Mouse (Mus musculus) Patski (cell line): ENCODE data around the gene Glycam1. TPM values are rescaled to one million over a fixed set of nuclear protein-coding genes. Genes with fewer than 3 reads are reported as not detected.
A peak's percentile ranks its signal among the peaks of the same experiment; 100 is the strongest.

Experiments
- ATAC-seq: fragments of 100-300 bp; one replicate; pipeline ENCODE4 v1.8.0; 2021
- CTCF ChIA-PET: fragments of 350-600 bp; sonication (Branson Sonifier 250); formaldehyde crosslinking; loops from one replicate; lab custom pipeline; 2022; ENCODE audit warnings: inconsistent platforms; lab: Charles Lee
- POLR2A ChIA-PET: fragments of 350-600 bp; sonication (Branson Sonifier 250); formaldehyde crosslinking; loops from one replicate; lab custom pipeline; 2022; ENCODE audit warnings: antibody characterized with exemption, inconsistent platforms; lab: Charles Lee
- DNase-seq: peaks from one replicate; pipeline ENCODE4 v3.0.0-alpha.2; 2011; ENCODE audit warnings: low read depth, low spot score
- H3K27me3 ChIP-seq: fragments of 371-371 bp; one replicate; pipeline ENCODE4 v1.5.1; 2021
- CTCF ChIP-seq: fragments of 100-300 bp; IDR thresholded peaks from one replicate; pipeline ENCODE4 v1.5.1; 2021
- in situ Hi-C: fragments of 300-500 bp; cut with MboI; formaldehyde crosslinking; loops from 3 replicates; pipeline ENCODE4 v1.11.1; 2018; ENCODE audit warnings: low pct_unique_long_range_greater_than_20kb, mixed read lengths
- polyA plus RNA-seq: library from polyadenylated mRNA; unstranded; gene quantifications from one replicate; pipeline ENCODE4 v1.2.3, GENCODE M21; 2021

The Glycam1 gene
- polyA plus RNA-seq, 1 experiment from 2014 or later: not detected

- CTCF ChIA-PET: interaction anchor here (4.2 kb wide), 1 partner anchor 12 kb away, joined by 15 read pairs; no protein-coding TSS in a partner anchor
- in situ Hi-C loops: no loop called here
These were observed 25.6 kb downstream of the Glycam1 start for GRCm38 (mm10) chr15:103539259-103539658.

DNA sequence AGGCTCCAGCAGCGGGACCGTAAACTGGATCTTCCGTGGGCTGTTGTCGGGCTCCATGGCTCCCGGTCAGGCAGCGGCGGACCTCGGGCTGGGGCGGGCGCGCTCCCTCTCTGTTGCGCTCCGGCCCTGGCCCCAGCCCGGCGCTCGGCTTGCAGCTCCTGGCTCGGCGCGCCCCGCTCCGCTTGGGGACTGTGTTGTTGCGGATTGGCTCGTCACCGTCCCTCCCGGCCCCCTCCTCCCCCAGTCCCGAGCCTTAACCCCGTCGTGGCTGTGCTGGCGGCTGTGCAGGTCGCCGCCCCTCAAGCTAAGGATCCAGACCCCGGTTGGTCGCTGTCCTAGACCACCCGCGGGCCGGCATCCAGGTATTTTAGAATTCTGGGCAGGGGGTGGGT is 27.1 kb downstream of the Glycam1 start, which contains the start of gene Ppp1r1a:
Gene Ppp1r1a, minus strand, starts transcription at position 182 of the 392 bp plus-strand sequence.
- peak; percentile 34 for ATAC-seq
- ChIA-PET POLR2A (no interaction called here), CTCF (interaction anchor here (4.2 kb wide), 1 partner anchor 13 kb away, joined by 15 read pairs; no protein-coding TSS in a partner anchor)
- in situ Hi-C loops: no loop called here
- no peak for DNase-seq
- peaks cover 45% of the 10 kb centered on the region for H3K27me3 ChIP-seq
- TF ChIP-seq CTCF: no peak

More at GRCm38 (mm10) chr15:103539259-103539658, 25.6 kb downstream of the Glycam1 start:
- POLR2A ChIA-PET: no interaction called here
- no peak for TF ChIP-seq CTCF
- DNase-seq (no peak), ATAC-seq (no peak)
- peaks cover 41% of the 10 kb centered on the region for H3K27me3 ChIP-seq

- peaks cover 45% of the 10 kb centered on the region for H3K27me3 ChIP-seq
- CTCF ChIA-PET: no interaction called here
- POLR2A ChIA-PET: no interaction called here
- DNase-seq: no peak
- in situ Hi-C loops: no loop called here
- no peak for TF ChIP-seq CTCF
- ATAC-seq: peak; percentile 33
These were observed 27.7 kb downstream of the Glycam1 start for GRCm38 (mm10) chr15:103537011-103537821.

- ATAC-seq: no peak
- in situ Hi-C loops: no loop called here
These were observed 28.4 kb downstream of the Glycam1 start for GRCm38 (mm10) chr15:103536456-103536855.

GRCm38 (mm10) chr15:103535786-103536185 is 29.1 kb downstream of the Glycam1 start:
- no peak for ATAC-seq
- POLR2A ChIA-PET: no interaction called here

More at GRCm38 (mm10) chr15:103536456-103536855, 28.4 kb downstream of the Glycam1 start:
- DNase-seq: no peak
- H3K27me3 ChIP-seq: peaks cover 45% of the 10 kb centered on the region
- ChIA-PET CTCF (interaction anchor here (1.2 kb wide), 1 partner anchor 54 kb away, joined by 4 read pairs; no protein-coding TSS in a partner anchor), POLR2A (no interaction called here)
- TF ChIP-seq CTCF: no peak

DNA sequence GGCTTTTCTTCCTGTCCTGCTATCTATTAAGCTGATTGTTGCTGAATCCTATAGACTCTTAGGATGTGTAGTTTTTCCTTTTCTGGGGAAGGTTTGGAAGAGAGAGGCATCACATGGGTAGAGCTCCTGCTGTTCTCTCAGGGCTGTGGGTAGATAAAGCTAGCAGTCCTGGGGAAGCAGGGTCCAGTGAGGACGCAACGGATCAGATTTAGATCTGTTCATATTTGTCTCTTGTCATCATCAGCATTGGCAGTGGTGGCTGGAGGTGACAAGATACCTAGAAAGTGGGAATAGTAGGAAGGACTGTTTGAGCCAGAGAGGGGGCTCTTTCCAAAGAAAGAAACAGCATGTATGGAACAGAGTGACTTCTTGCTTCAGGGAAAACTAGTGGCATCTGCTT is 29.9 kb downstream of the Glycam1 start:
- POLR2A ChIA-PET: no interaction called here
- H3K27me3 ChIP-seq: peaks cover 42% of the 10 kb centered on the region
- ATAC-seq: no peak
- CTCF ChIA-PET: interaction anchor here (1.1 kb wide), 1 partner anchor 16 kb away, joined by 3 read pairs; no protein-coding TSS in a partner anchor
- no peak for DNase-seq
- in situ Hi-C loops: no loop called here
- no peak for TF ChIP-seq CTCF

More at GRCm38 (mm10) chr15:103535786-103536185, 29.1 kb downstream of the Glycam1 start:
- in situ Hi-C loops: no loop called here
- CTCF ChIA-PET: interaction anchor here (0.6 to 1.2 kb wide), 3 partner anchors 16 to 53 kb away, joined by 3 to 4 read pairs (median 3); no protein-coding TSS in a partner anchor
- TF ChIP-seq CTCF: no peak
- DNase-seq: no peak
- H3K27me3 ChIP-seq: peaks cover 45% of the 10 kb centered on the region

GRCm38 (mm10) chr15:103534054-103534620 is 30.7 kb downstream of the Glycam1 start:
- TF ChIP-seq CTCF: no peak
- POLR2A ChIA-PET: no interaction called here
- in situ Hi-C loops: loop anchor here (5.0 kb wide), 1 partner anchor 52 kb away; no protein-coding TSS in a partner anchor
- ATAC-seq: no peak
- H3K27me3 ChIP-seq: peaks cover 39% of the 10 kb centered on the region
- no peak for DNase-seq
- CTCF ChIA-PET: no interaction called here

- ChIA-PET CTCF (interaction anchor here (0.7 to 2.4 kb wide), 13 partner anchors 10 to 57 kb away, joined by 3 to 11 read pairs (median 5); no protein-coding TSS in a partner anchor), POLR2A (interaction anchor here (0.6 kb wide), 1 partner anchor 16 kb away, joined by 3 read pairs; no protein-coding TSS in a partner anchor)
- H3K27me3 ChIP-seq: peaks cover 8% of the 10 kb centered on the region
- DNase-seq (no peak), ATAC-seq (peak; percentile 52)
- in situ Hi-C loops: loop anchor here (5.0 kb wide), 1 partner anchor 48 kb away; no protein-coding TSS in a partner anchor
- peak; percentile 95 for TF ChIP-seq CTCF
These were observed 34.5 kb downstream of the Glycam1 start for GRCm38 (mm10) chr15:103530372-103530771.

DNA sequence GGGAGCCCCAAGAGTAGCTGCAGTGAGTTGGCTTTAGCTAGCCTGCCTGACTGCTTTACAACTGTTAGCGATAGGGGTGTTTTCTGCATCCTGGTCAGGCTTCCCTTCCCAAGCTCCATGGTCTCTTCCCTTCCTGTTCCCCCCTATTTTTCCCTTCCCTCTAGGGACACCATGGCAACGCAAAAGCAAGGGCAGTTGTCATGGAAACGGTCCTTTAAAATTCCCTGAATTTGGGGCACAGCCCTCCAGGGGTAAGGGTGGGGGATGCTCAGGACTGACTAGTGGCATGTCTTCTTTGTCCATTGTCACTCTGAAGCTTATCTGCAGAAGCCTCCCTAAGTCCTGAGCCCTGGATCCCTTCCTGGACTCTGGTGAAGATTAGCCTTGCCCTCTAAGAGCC is 41.7 kb downstream of the Glycam1 start:
- in situ Hi-C loops: no loop called here
- DNase-seq (no peak), ATAC-seq (no peak)
- no peaks in the 10 kb centered on the region for H3K27me3 ChIP-seq
- no peak for TF ChIP-seq CTCF
- ChIA-PET POLR2A (no interaction called here), CTCF (interaction anchor here (1.1 kb wide), 1 partner anchor 75 kb away, joined by 3 read pairs; the partner anchor contains the start of gene Gtsf2)

DNA sequence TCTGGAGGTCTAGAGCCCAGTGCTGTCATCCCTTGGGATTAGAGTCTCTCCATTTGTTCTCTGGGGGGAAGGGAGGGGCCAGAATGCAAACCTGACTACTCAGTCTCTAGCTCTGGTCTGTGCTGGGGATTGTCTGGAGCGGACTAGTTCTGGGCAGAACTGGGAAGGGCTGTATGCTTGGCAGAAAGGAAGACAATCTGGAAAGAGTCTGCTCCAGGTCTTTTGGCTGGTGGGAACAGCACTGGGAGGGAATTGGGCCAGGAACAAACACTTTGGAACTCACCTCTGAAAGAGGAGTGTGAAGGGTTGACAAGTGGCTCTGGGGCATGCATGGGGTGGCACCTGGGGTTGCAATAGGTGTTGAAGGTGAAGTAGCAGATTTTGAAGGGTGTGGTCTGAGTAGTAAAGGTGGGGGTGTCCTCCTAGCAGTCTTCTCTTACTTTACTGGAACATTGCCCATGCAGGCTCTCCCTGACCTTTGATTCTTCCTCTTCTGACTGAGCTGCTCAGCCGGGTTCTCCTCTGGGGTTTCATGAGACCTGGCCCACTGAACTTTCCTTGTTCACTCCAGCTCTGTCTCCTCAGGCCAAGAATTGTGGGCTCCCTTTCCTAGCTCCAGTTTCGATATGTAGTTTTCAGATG is 42.3 kb downstream of the Glycam1 start:
- ATAC-seq (no peak), DNase-seq (no peak)
- ChIA-PET CTCF (interaction anchor here (1.0 to 1.1 kb wide), 2 partner anchors 12 to 74 kb away, joined by 3 read pairs; partner anchors contain the start of gene Gtsf2), POLR2A (interaction anchor here (0.6 kb wide), 1 partner anchor 251 kb away, joined by 5 read pairs; no protein-coding TSS in a partner anchor)
- in situ Hi-C loops: no loop called here
- no peak for TF ChIP-seq CTCF
- no peaks in the 10 kb centered on the region for H3K27me3 ChIP-seq
